Mouse (Mus musculus): Measurements from ENCODE around the gene Rnf207. TPM values are rescaled to one million over a fixed set of nuclear protein-coding genes. Genes with fewer than 3 reads are reported as not detected.
A peak's percentile ranks its signal among the peaks of the same experiment; 100 is the strongest.

The Rnf207 gene
- total and polyA plus RNA-seq, 2 experiments from 2014 or later: 7.2 to 15.2 TPM

GRCm38 (mm10) chr4:152337772-152338171 is 19.0 kb upstream of the Rnf207 start:
- DNase-seq (ENCODE audit: low spot score) (no peak), ATAC-seq (ENCODE audit: low FRiP score) (no peak)
- WGBS: 22% methylated on average over 6 of the region's 6 CpGs
- peaks cover 10% of the 10 kb centered on the region; the same call in 1 of the 2 replicates for H3K36me3 ChIP-seq (ENCODE audit: insufficient read depth, low read length)
- peaks cover 18% of the 10 kb centered on the region for H3K4me1 ChIP-seq (ENCODE audit: insufficient read depth, low read length)
- no peak for TF ChIP-seq CTCF (IDR thresholded peaks at IDR 0.05)
- no peak overlapping the region for H3K9ac ChIP-seq (replicated peaks; ENCODE audit: low read length, poor library complexity, severe bottlenecking)
- H3K4me2 ChIP-seq (ENCODE audit: low read depth, low read length, poor library complexity, severe bottlenecking): no peak overlapping the region
- H3K9me3 ChIP-seq (ENCODE audit: low read length): no peaks in the 10 kb centered on the region
- H3K4me3 ChIP-seq (ENCODE audit: low read depth, low read length): no peak overlapping the region
- H3K27ac ChIP-seq (ENCODE audit: low read depth, low read length): peak overlapping the region; percentile 38; the same call in 1 of the 2 replicates
- no peaks in the 10 kb centered on the region for H3K27me3 ChIP-seq (ENCODE audit: insufficient read depth, low read length)

GRCm38 (mm10) chr4:152333587-152333986 is 14.8 kb upstream of the Rnf207 start:
- Histone ChIP-seq H3K4me2 (ENCODE audit: low read depth, low read length, poor library complexity, severe bottlenecking) (no peak overlapping the region), H3K4me3 (ENCODE audit: low read depth, low read length) (no peak overlapping the region), H3K9ac (replicated peaks; ENCODE audit: low read length, poor library complexity, severe bottlenecking) (no peak overlapping the region), H3K27me3 (ENCODE audit: insufficient read depth, low read length) (no peaks in the 10 kb centered on the region), H3K9me3 (ENCODE audit: low read length) (no peaks in the 10 kb centered on the region), H3K4me1 (ENCODE audit: insufficient read depth, low read length) (no peaks in the 10 kb centered on the region), H3K27ac (ENCODE audit: low read depth, low read length) (no peak overlapping the region), H3K36me3 (ENCODE audit: insufficient read depth, low read length) (peaks cover 46% of the 10 kb centered on the region)
- WGBS: 89% methylated on average over 12 of the region's 12 CpGs
- TF ChIP-seq CTCF (IDR thresholded peaks at IDR 0.05): no peak
- ATAC-seq (ENCODE audit: low FRiP score): no peak
- DNase-seq (ENCODE audit: low spot score): no peak

GRCm38 (mm10) chr4:152332952-152333351 is 14.2 kb upstream of the Rnf207 start:
- H3K9me3 ChIP-seq (ENCODE audit: low read length): no peaks in the 10 kb centered on the region
- H3K9ac ChIP-seq (replicated peaks; ENCODE audit: low read length, poor library complexity, severe bottlenecking): no peak overlapping the region
- peak; percentile 100 for TF ChIP-seq CTCF (IDR thresholded peaks at IDR 0.05)
- H3K4me2 ChIP-seq (ENCODE audit: low read depth, low read length, poor library complexity, severe bottlenecking): no peak overlapping the region
- DNase-seq (ENCODE audit: low spot score) (peak; percentile 87), ATAC-seq (ENCODE audit: low FRiP score) (peak; percentile 65; the same call in 1 of the 2 replicates)
- H3K27me3 ChIP-seq (ENCODE audit: insufficient read depth, low read length): no peaks in the 10 kb centered on the region
- H3K4me1 ChIP-seq (ENCODE audit: insufficient read depth, low read length): no peaks in the 10 kb centered on the region
- 15% methylated on average over 2 of the region's 2 CpGs for WGBS
- no peak overlapping the region for H3K4me3 ChIP-seq (ENCODE audit: low read depth, low read length)
- H3K36me3 ChIP-seq (ENCODE audit: insufficient read depth, low read length): peaks cover 46% of the 10 kb centered on the region
- no peak overlapping the region for H3K27ac ChIP-seq (ENCODE audit: low read depth, low read length)

- no peak overlapping the region for H3K4me2 ChIP-seq (ENCODE audit: low read depth, low read length, poor library complexity, severe bottlenecking)
- no peaks in the 10 kb centered on the region for H3K9me3 ChIP-seq (ENCODE audit: low read length)
- no peak overlapping the region for H3K4me3 ChIP-seq (ENCODE audit: low read depth, low read length)
- TF ChIP-seq CTCF (IDR thresholded peaks at IDR 0.05): peak; percentile 63
- no peak overlapping the region for H3K9ac ChIP-seq (replicated peaks; ENCODE audit: low read length, poor library complexity, severe bottlenecking)
- H3K27me3 ChIP-seq (ENCODE audit: insufficient read depth, low read length): no peaks in the 10 kb centered on the region
- no peak for DNase-seq (ENCODE audit: low spot score)
- no peak for ATAC-seq (ENCODE audit: low FRiP score)
- H3K27ac ChIP-seq (ENCODE audit: low read depth, low read length): no peak overlapping the region
- peaks cover 43% of the 10 kb centered on the region for H3K36me3 ChIP-seq (ENCODE audit: insufficient read depth, low read length)
- 75% methylated on average over 6 of the region's 6 CpGs for WGBS
- peaks cover 4% of the 10 kb centered on the region for H3K4me1 ChIP-seq (ENCODE audit: insufficient read depth, low read length)
These were observed 9.9 kb upstream of the Rnf207 start for GRCm38 (mm10) chr4:152328691-152329090.

GRCm38 (mm10) chr4:152326543-152326942 is 7.8 kb upstream of the Rnf207 start:
- Histone ChIP-seq H3K4me1 (ENCODE audit: insufficient read depth, low read length) (peaks cover 4% of the 10 kb centered on the region), H3K36me3 (ENCODE audit: insufficient read depth, low read length) (peaks cover 27% of the 10 kb centered on the region), H3K9me3 (ENCODE audit: low read length) (no peaks in the 10 kb centered on the region), H3K4me2 (ENCODE audit: low read depth, low read length, poor library complexity, severe bottlenecking) (peak overlapping the region; percentile 85), H3K9ac (replicated peaks; ENCODE audit: low read length, poor library complexity, severe bottlenecking) (peak overlapping the region; percentile 90), H3K27ac (ENCODE audit: low read depth, low read length) (no peak overlapping the region), H3K4me3 (ENCODE audit: low read depth, low read length) (peak overlapping the region; percentile 98), H3K27me3 (ENCODE audit: insufficient read depth, low read length) (no peaks in the 10 kb centered on the region)
- 4% methylated on average over 11 of the region's 11 CpGs for WGBS
- no peak for ATAC-seq (ENCODE audit: low FRiP score)
- no peak for DNase-seq (ENCODE audit: low spot score)
- no peak for TF ChIP-seq CTCF (IDR thresholded peaks at IDR 0.05)

GRCm38 (mm10) chr4:152325574-152326411 is 7.0 kb upstream of the Rnf207 start, which contains the start of gene Rpl22:
TSS of gene Rpl22 (plus strand) at chr4:152325742.
- TF ChIP-seq CTCF (IDR thresholded peaks at IDR 0.05): peak; percentile 36
- H3K4me3 ChIP-seq (ENCODE audit: low read depth, low read length): peak within 1 kb of the TSS; percentile 98
- peak within 1 kb of the TSS; percentile 90 for H3K9ac ChIP-seq (replicated peaks; ENCODE audit: low read length, poor library complexity, severe bottlenecking)
- H3K27me3 ChIP-seq (ENCODE audit: insufficient read depth, low read length): no peaks in the 10 kb centered on the region
- peak; percentile 99 for DNase-seq (ENCODE audit: low spot score)
- ATAC-seq (ENCODE audit: low FRiP score): peak; percentile 98
- WGBS: under 1% methylated on average over 69 of the region's 70 CpGs
- peak within 1 kb of the TSS; percentile 85 for H3K4me2 ChIP-seq (ENCODE audit: low read depth, low read length, poor library complexity, severe bottlenecking)
- H3K4me1 ChIP-seq (ENCODE audit: insufficient read depth, low read length): peaks cover 4% of the 10 kb centered on the region
- H3K36me3 ChIP-seq (ENCODE audit: insufficient read depth, low read length): peaks cover 19% of the 10 kb centered on the region
- peak within 1 kb of the TSS; percentile 82 for H3K27ac ChIP-seq (ENCODE audit: low read depth, low read length)
- H3K9me3 ChIP-seq (ENCODE audit: low read length): no peaks in the 10 kb centered on the region

All from midbrain, postnatal 0 days (tissue).